Mouse (Mus musculus): ENCODE results near the gene Hoxd13. TPM values are rescaled to one million over a fixed set of nuclear protein-coding genes. Genes with fewer than 3 reads are reported as not detected.

The Hoxd13 gene
- polyA plus RNA-seq, 1 experiment from 2014 or later = 59.8 TPM

GRCm38 (mm10) chr2:74691995-74692807 is 24.1 kb downstream of the Hoxd13 start:
- H3K27ac ChIP-seq (replicated peaks; ENCODE audit: low read depth, low read length) = peak overlapping the region; percentile 94

GRCm38 (mm10) chr2:74692808-74693431 is 24.8 kb downstream of the Hoxd13 start:
- WGBS = 2% methylated on average over 20 of the region's 20 CpGs
- Histone ChIP-seq H3K4me1 (ENCODE audit: control insufficient read depth, insufficient read depth, low read length) (peaks cover 39% of the 10 kb centered on the region), H3K4me3 (ENCODE audit: low read depth, low read length) (peak overlapping the region; percentile 61)

More at GRCm38 (mm10) chr2:74691995-74692807, 24.1 kb downstream of the Hoxd13 start:
- Histone ChIP-seq H3K9ac (ENCODE audit: low read length) (peak overlapping the region; percentile 96), H3K4me3 (ENCODE audit: low read depth, low read length) (peak overlapping the region; percentile 61), H3K4me2 (ENCODE audit: low read depth, severe bottlenecking) (peak overlapping the region; percentile 93), H3K4me1 (ENCODE audit: control insufficient read depth, insufficient read depth, low read length) (peaks cover 42% of the 10 kb centered on the region), H3K9me3 (ENCODE audit: control insufficient read depth, low read length) (no peaks in the 10 kb centered on the region), H3K27me3 (ENCODE audit: control insufficient read depth, insufficient read depth, low read length) (peaks cover 6% of the 10 kb centered on the region; the same call in 1 of the 2 replicates), H3K36me3 (ENCODE audit: control insufficient read depth, insufficient read depth, low read length) (no peaks in the 10 kb centered on the region)
- ATAC-seq (ENCODE audit: insufficient number of reproducible peaks, low FRiP score, low TSS enrichment, low read depth) = peak; percentile 28; the same call in 1 of the 2 replicates
- DNase-seq (ENCODE audit: low spot score) = peak; percentile 66
- 2% methylated on average over 35 of the region's 35 CpGs for WGBS

DNA sequence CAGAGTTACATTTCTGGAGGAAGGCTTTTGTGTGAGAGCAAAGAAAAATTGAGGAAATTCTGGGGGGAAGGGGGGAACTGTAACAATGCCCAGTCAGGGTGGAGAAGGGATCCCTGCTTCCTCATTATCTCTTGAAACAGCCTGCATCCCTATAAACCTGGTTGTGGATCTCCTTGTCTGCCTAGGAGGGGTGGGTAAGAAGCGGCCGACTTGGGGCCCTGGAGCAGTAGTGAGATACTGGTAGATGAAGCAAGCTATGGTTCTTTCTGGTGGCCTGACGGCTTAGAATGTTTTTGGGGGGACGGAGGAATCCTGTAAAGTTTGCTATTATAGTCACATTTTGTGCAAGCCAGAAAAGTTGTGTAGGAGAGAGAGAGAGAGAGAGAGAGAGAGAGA is 25.3 kb downstream of the Hoxd13 start:
- DNase-seq (ENCODE audit: low spot score) = peak; percentile 54
- Histone ChIP-seq H3K4me3 (ENCODE audit: low read depth, low read length) (peak overlapping the region; percentile 61), H3K9ac (ENCODE audit: low read length) (peak overlapping the region; percentile 96), H3K27me3 (ENCODE audit: control insufficient read depth, insufficient read depth, low read length) (no peaks in the 10 kb centered on the region; the same call in 1 of the 2 replicates), H3K36me3 (ENCODE audit: control insufficient read depth, insufficient read depth, low read length) (no peaks in the 10 kb centered on the region), H3K4me2 (ENCODE audit: low read depth, severe bottlenecking) (peak overlapping the region; percentile 93), H3K9me3 (ENCODE audit: control insufficient read depth, low read length) (no peaks in the 10 kb centered on the region), H3K27ac (replicated peaks; ENCODE audit: low read depth, low read length) (peak overlapping the region; percentile 94), H3K4me1 (ENCODE audit: control insufficient read depth, insufficient read depth, low read length) (peaks cover 39% of the 10 kb centered on the region)
- 7% methylated on average over 4 of the region's 4 CpGs for WGBS
- ATAC-seq (ENCODE audit: insufficient number of reproducible peaks, low FRiP score, low TSS enrichment, low read depth) = no peak

More at GRCm38 (mm10) chr2:74692808-74693431, 24.8 kb downstream of the Hoxd13 start:
- Histone ChIP-seq H3K9me3 (ENCODE audit: control insufficient read depth, low read length) (no peaks in the 10 kb centered on the region), H3K27me3 (ENCODE audit: control insufficient read depth, insufficient read depth, low read length) (peaks cover 3% of the 10 kb centered on the region; the same call in 1 of the 2 replicates), H3K9ac (ENCODE audit: low read length) (peak overlapping the region; percentile 96), H3K4me2 (ENCODE audit: low read depth, severe bottlenecking) (peak overlapping the region; percentile 93), H3K36me3 (ENCODE audit: control insufficient read depth, insufficient read depth, low read length) (no peaks in the 10 kb centered on the region), H3K27ac (replicated peaks; ENCODE audit: low read depth, low read length) (peak overlapping the region; percentile 94)
- ATAC-seq (ENCODE audit: insufficient number of reproducible peaks, low FRiP score, low TSS enrichment, low read depth) (no peak), DNase-seq (ENCODE audit: low spot score) (peak; percentile 62)

GRCm38 (mm10) chr2:74694066-74694465 is 26.0 kb downstream of the Hoxd13 start:
- Histone ChIP-seq H3K4me3 (ENCODE audit: low read depth, low read length) (peak overlapping the region; percentile 61), H3K9me3 (ENCODE audit: control insufficient read depth, low read length) (no peaks in the 10 kb centered on the region), H3K27ac (replicated peaks; ENCODE audit: low read depth, low read length) (peak overlapping the region; percentile 94), H3K9ac (ENCODE audit: low read length) (peak overlapping the region; percentile 96), H3K4me1 (ENCODE audit: control insufficient read depth, insufficient read depth, low read length) (peaks cover 41% of the 10 kb centered on the region), H3K27me3 (ENCODE audit: control insufficient read depth, insufficient read depth, low read length) (no peaks in the 10 kb centered on the region; the same call in 1 of the 2 replicates), H3K36me3 (ENCODE audit: control insufficient read depth, insufficient read depth, low read length) (no peaks in the 10 kb centered on the region), H3K4me2 (ENCODE audit: low read depth, severe bottlenecking) (peak overlapping the region; percentile 93)
- peak; percentile 88 for DNase-seq (ENCODE audit: low spot score)
- no peak for ATAC-seq (ENCODE audit: insufficient number of reproducible peaks, low FRiP score, low TSS enrichment, low read depth)
- whole genome bisulfite sequencing = 2% methylated on average over 16 of the region's 16 CpGs

DNA sequence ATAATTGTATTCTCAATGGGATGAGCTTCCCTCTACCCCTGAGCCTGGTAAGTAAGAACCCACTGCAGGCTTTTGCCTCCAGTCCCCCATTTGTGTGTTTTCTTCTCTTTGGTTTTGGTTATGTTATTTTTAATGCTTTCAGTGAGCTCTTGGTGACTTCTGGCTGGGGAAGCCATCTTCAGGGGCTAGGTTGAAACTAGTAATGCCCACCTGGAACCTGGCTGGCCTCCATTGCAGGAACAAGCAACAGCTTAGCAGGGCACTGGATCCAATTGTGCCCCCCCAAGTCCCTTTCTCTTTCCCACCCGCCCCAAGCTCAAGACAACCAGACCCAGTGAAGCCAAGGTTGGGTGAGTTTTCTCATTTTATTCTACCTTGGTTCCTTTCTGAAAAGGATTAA is 27.3 kb downstream of the Hoxd13 start:
- peak; percentile 41 for DNase-seq (ENCODE audit: low spot score)
- peak overlapping the region; percentile 71 for H3K4me3 ChIP-seq (ENCODE audit: low read depth, low read length)

DNA sequence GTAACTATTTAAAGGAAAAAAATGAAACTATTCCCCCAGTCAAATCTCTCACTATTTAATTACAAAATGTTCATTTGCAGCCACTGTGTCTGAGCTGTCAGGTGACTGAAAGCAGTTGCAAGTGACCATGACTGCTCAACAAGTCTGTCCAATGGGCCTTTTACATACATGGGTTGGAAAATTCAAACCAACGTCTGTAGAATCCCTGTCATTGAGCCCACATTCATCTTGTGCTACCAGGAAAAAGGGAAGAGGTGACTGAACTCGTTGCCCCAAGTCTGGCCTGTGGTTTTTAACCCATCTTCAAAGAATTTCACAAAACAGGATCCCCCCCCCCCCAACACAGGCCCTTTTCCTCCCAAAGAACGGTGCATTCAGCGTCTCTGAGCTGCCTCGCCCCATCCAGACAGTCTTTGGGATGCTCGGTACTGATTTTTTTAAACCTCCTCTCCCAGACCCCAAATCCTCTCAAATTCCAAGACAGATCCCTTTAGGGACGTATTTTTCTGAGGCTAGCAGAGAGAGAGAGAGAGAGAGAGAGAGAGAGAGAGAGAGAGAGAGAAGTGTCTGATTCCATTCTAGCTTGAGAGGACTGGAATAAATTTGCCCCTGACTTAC is 27.8 kb downstream of the Hoxd13 start:
- H3K4me2 ChIP-seq (ENCODE audit: low read depth, severe bottlenecking) = peak overlapping the region; percentile 93
- no peaks in the 10 kb centered on the region; the same call in 1 of the 2 replicates for H3K27me3 ChIP-seq (ENCODE audit: control insufficient read depth, insufficient read depth, low read length)
- ATAC-seq (ENCODE audit: insufficient number of reproducible peaks, low FRiP score, low TSS enrichment, low read depth) (no peak), DNase-seq (ENCODE audit: low spot score) (peak; percentile 41)
- H3K4me3 ChIP-seq (ENCODE audit: low read depth, low read length) = peak overlapping the region; percentile 71
- H3K4me1 ChIP-seq (ENCODE audit: control insufficient read depth, insufficient read depth, low read length) = peaks cover 47% of the 10 kb centered on the region
- H3K36me3 ChIP-seq (ENCODE audit: control insufficient read depth, insufficient read depth, low read length) = no peaks in the 10 kb centered on the region
- peak overlapping the region; percentile 98 for H3K27ac ChIP-seq (replicated peaks; ENCODE audit: low read depth, low read length)
- no peaks in the 10 kb centered on the region for H3K9me3 ChIP-seq (ENCODE audit: control insufficient read depth, low read length)
- peak overlapping the region; percentile 97 for H3K9ac ChIP-seq (ENCODE audit: low read length)
- 0% methylated on average over 7 of the region's 7 CpGs for WGBS

More for the DNA sequence above, 27.3 kb downstream of the Hoxd13 start:
- Histone ChIP-seq H3K27me3 (ENCODE audit: control insufficient read depth, insufficient read depth, low read length) (no peaks in the 10 kb centered on the region; the same call in 1 of the 2 replicates), H3K9ac (ENCODE audit: low read length) (peak overlapping the region; percentile 97), H3K36me3 (ENCODE audit: control insufficient read depth, insufficient read depth, low read length) (no peaks in the 10 kb centered on the region), H3K9me3 (ENCODE audit: control insufficient read depth, low read length) (no peaks in the 10 kb centered on the region), H3K4me2 (ENCODE audit: low read depth, severe bottlenecking) (peak overlapping the region; percentile 93), H3K27ac (replicated peaks; ENCODE audit: low read depth, low read length) (0 out of 2 replicates have a peak overlapping the region, but pooled peaks have one; percentile 47), H3K4me1 (ENCODE audit: control insufficient read depth, insufficient read depth, low read length) (peaks cover 43% of the 10 kb centered on the region)
- no peak for ATAC-seq (ENCODE audit: insufficient number of reproducible peaks, low FRiP score, low TSS enrichment, low read depth)
- WGBS = 4% methylated on average over 1 of the region's 1 CpGs

DNA sequence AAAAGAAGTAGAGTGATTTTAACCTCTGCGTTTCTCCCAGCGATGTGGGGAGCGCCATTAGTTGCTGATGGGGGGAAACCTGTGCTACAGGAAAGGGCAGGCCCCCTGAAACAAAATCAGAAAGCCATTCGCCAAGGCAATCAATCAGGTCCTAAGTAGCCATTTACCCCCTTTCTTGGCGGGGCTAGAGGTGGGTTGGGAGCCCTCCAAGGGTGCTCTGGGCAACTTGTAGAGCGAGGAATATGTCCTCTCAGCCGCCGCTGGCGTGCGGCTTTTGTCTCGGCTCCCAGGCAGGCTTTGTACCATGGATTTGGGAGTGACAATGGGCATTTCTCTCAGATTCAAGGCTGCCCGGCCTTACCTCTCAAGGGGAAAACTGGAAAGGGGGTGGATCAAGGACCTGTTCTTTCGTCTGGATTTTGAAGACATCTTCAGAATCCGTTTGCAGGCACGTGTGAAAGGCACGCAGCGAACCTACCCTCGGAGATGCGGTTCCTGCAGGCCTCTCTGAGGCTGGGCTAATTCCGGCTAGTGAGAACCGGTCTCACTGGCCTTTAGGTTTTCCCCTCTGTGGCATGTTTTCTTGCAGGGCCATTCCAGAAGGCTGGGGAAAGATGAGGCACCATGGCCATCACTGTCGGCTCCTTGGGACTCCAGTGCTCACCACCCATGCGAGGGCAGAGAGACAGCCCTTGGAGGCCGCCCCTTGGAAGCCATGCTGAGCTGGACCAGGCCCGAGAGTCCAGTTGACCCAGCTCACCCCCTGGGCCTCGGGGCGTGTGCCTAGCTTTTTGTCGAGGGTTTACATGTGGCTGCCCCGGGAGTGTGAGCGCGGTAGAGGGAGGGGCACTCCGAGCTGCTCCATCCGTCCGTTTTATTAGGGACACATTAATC is 28.6 kb downstream of the Hoxd13 start:
- Histone ChIP-seq H3K27me3 (ENCODE audit: control insufficient read depth, insufficient read depth, low read length) (no peaks in the 10 kb centered on the region; the same call in 1 of the 2 replicates), H3K9ac (ENCODE audit: low read length) (peak overlapping the region; percentile 97), H3K9me3 (ENCODE audit: control insufficient read depth, low read length) (no peaks in the 10 kb centered on the region), H3K4me1 (ENCODE audit: control insufficient read depth, insufficient read depth, low read length) (peaks cover 45% of the 10 kb centered on the region), H3K4me3 (ENCODE audit: low read depth, low read length) (peak overlapping the region; percentile 71), H3K36me3 (ENCODE audit: control insufficient read depth, insufficient read depth, low read length) (no peaks in the 10 kb centered on the region), H3K27ac (replicated peaks; ENCODE audit: low read depth, low read length) (peak overlapping the region; percentile 98), H3K4me2 (ENCODE audit: low read depth, severe bottlenecking) (peak overlapping the region; percentile 93)
- WGBS = 2% methylated on average over 34 of the region's 34 CpGs
- ATAC-seq (ENCODE audit: insufficient number of reproducible peaks, low FRiP score, low TSS enrichment, low read depth) (peak; percentile 9; the same call in 1 of the 2 replicates), DNase-seq (ENCODE audit: low spot score) (peak; percentile 80)

All from limb, embryonic 11.5 days (tissue).